Mouse (Mus musculus): ENCODE data around the gene Trabd2b. TPM values are rescaled to one million over a fixed set of nuclear protein-coding genes. Genes with fewer than 3 reads are reported as not detected.

Gene Trabd2b
- total and polyA plus RNA-seq, 2 experiments from 2014 or later, result 0.63 to 0.71 TPM

GRCm38 (mm10) chr4:114593554-114594215, 187.2 kb downstream of the Trabd2b start:
- Histone ChIP-seq H3K27ac (ENCODE audit: low read depth, low read length) (no peak overlapping the region), H3K9ac (no peak overlapping the region), H3K27me3 (ENCODE audit: insufficient read depth, low read length) (no peaks in the 10 kb centered on the region), H3K9me3 (ENCODE audit: low read length) (no peaks in the 10 kb centered on the region), H3K4me3 (ENCODE audit: low read depth, low read length) (no peak overlapping the region), H3K4me1 (ENCODE audit: insufficient read depth) (no peaks in the 10 kb centered on the region), H3K36me3 (ENCODE audit: insufficient read depth) (no peaks in the 10 kb centered on the region), H3K4me2 (ENCODE audit: low read depth) (no peak overlapping the region)
- no peak for TF ChIP-seq CTCF (IDR thresholded peaks at IDR 0.05; ENCODE audit: low read depth)
- ATAC-seq (no peak), DNase-seq (no peak)
- WGBS, result 76% methylated on average over 13 of the region's 13 CpGs

- Histone ChIP-seq H3K4me1 (ENCODE audit: insufficient read depth) (no peaks in the 10 kb centered on the region), H3K9me3 (ENCODE audit: low read length) (no peaks in the 10 kb centered on the region), H3K4me2 (ENCODE audit: low read depth) (no peak overlapping the region), H3K36me3 (ENCODE audit: insufficient read depth) (no peaks in the 10 kb centered on the region), H3K27me3 (ENCODE audit: insufficient read depth, low read length) (no peaks in the 10 kb centered on the region), H3K27ac (ENCODE audit: low read depth, low read length) (no peak overlapping the region), H3K9ac (no peak overlapping the region), H3K4me3 (ENCODE audit: low read depth, low read length) (no peak overlapping the region)
- ATAC-seq (no peak), DNase-seq (no peak)
- no peak for TF ChIP-seq CTCF (IDR thresholded peaks at IDR 0.05; ENCODE audit: low read depth)
- WGBS, result 38% methylated on average over 2 of the region's 2 CpGs
Observed at GRCm38 (mm10) chr4:114595188-114595701, 188.7 kb downstream of the Trabd2b start.

- H3K36me3 ChIP-seq (ENCODE audit: insufficient read depth), result no peaks in the 10 kb centered on the region
- H3K9me3 ChIP-seq (ENCODE audit: low read length), result no peaks in the 10 kb centered on the region
- no peak overlapping the region for H3K4me3 ChIP-seq (ENCODE audit: low read depth, low read length)
- H3K9ac ChIP-seq, result no peak overlapping the region
- no peaks in the 10 kb centered on the region for H3K4me1 ChIP-seq (ENCODE audit: insufficient read depth)
- TF ChIP-seq CTCF (IDR thresholded peaks at IDR 0.05; ENCODE audit: low read depth), result peak; percentile 43
- DNase-seq, result no peak
- H3K4me2 ChIP-seq (ENCODE audit: low read depth), result no peak overlapping the region
- no peaks in the 10 kb centered on the region for H3K27me3 ChIP-seq (ENCODE audit: insufficient read depth, low read length)
- H3K27ac ChIP-seq (ENCODE audit: low read depth, low read length), result no peak overlapping the region
- ATAC-seq, result no peak
Observed at GRCm38 (mm10) chr4:114599121-114599520, 192.6 kb downstream of the Trabd2b start.

GRCm38 (mm10) chr4:114601201-114602009, 194.9 kb downstream of the Trabd2b start:
- ATAC-seq, result 0 out of 2 replicates have a peak, but pooled peaks have one; percentile 32
- H3K4me3 ChIP-seq (ENCODE audit: low read depth, low read length), result no peak overlapping the region
- H3K27me3 ChIP-seq (ENCODE audit: insufficient read depth, low read length), result no peaks in the 10 kb centered on the region
- H3K27ac ChIP-seq (ENCODE audit: low read depth, low read length), result no peak overlapping the region
- DNase-seq, result no peak
- TF ChIP-seq CTCF (IDR thresholded peaks at IDR 0.05; ENCODE audit: low read depth), result no peak
- no peaks in the 10 kb centered on the region for H3K9me3 ChIP-seq (ENCODE audit: low read length)
- H3K9ac ChIP-seq, result no peak overlapping the region
- no peaks in the 10 kb centered on the region for H3K4me1 ChIP-seq (ENCODE audit: insufficient read depth)
- 44% methylated on average over 8 of the region's 8 CpGs for WGBS
- no peak overlapping the region for H3K4me2 ChIP-seq (ENCODE audit: low read depth)
- H3K36me3 ChIP-seq (ENCODE audit: insufficient read depth), result no peaks in the 10 kb centered on the region

GRCm38 (mm10) chr4:114605670-114606069, 199.1 kb downstream of the Trabd2b start:
- Histone ChIP-seq H3K4me1 (ENCODE audit: insufficient read depth) (no peaks in the 10 kb centered on the region), H3K27ac (ENCODE audit: low read depth, low read length) (no peak overlapping the region), H3K36me3 (ENCODE audit: insufficient read depth) (no peaks in the 10 kb centered on the region), H3K9me3 (ENCODE audit: low read length) (no peaks in the 10 kb centered on the region), H3K9ac (no peak overlapping the region), H3K27me3 (ENCODE audit: insufficient read depth, low read length) (no peaks in the 10 kb centered on the region), H3K4me2 (ENCODE audit: low read depth) (no peak overlapping the region), H3K4me3 (ENCODE audit: low read depth, low read length) (no peak overlapping the region)
- no peak for TF ChIP-seq CTCF (IDR thresholded peaks at IDR 0.05; ENCODE audit: low read depth)
- no peak for ATAC-seq
- 83% methylated on average over 3 of the region's 3 CpGs for WGBS
- no peak for DNase-seq

GRCm38 (mm10) chr4:114607873-114608272, 201.3 kb downstream of the Trabd2b start:
- DNase-seq (no peak), ATAC-seq (0 out of 2 replicates have a peak, but pooled peaks have one; percentile 10)
- no peak overlapping the region for H3K4me2 ChIP-seq (ENCODE audit: low read depth)
- no peak overlapping the region for H3K27ac ChIP-seq (ENCODE audit: low read depth, low read length)
- no peaks in the 10 kb centered on the region for H3K4me1 ChIP-seq (ENCODE audit: insufficient read depth)
- H3K9ac ChIP-seq, result no peak overlapping the region
- H3K36me3 ChIP-seq (ENCODE audit: insufficient read depth), result no peaks in the 10 kb centered on the region
- 64% methylated on average over 2 of the region's 2 CpGs for WGBS
- no peak for TF ChIP-seq CTCF (IDR thresholded peaks at IDR 0.05; ENCODE audit: low read depth)
- H3K4me3 ChIP-seq (ENCODE audit: low read depth, low read length), result no peak overlapping the region
- no peaks in the 10 kb centered on the region for H3K9me3 ChIP-seq (ENCODE audit: low read length)
- no peaks in the 10 kb centered on the region for H3K27me3 ChIP-seq (ENCODE audit: insufficient read depth, low read length)

- ATAC-seq (no peak), DNase-seq (no peak)
- WGBS, result 87% methylated on average over 4 of the region's 4 CpGs
- Histone ChIP-seq H3K27ac (ENCODE audit: low read depth, low read length) (no peak overlapping the region), H3K4me3 (ENCODE audit: low read depth, low read length) (no peak overlapping the region), H3K4me2 (ENCODE audit: low read depth) (no peak overlapping the region), H3K27me3 (ENCODE audit: insufficient read depth, low read length) (no peaks in the 10 kb centered on the region), H3K9ac (no peak overlapping the region), H3K36me3 (ENCODE audit: insufficient read depth) (no peaks in the 10 kb centered on the region), H3K9me3 (ENCODE audit: low read length) (no peaks in the 10 kb centered on the region), H3K4me1 (ENCODE audit: insufficient read depth) (no peaks in the 10 kb centered on the region)
- no peak for TF ChIP-seq CTCF (IDR thresholded peaks at IDR 0.05; ENCODE audit: low read depth)
Observed at GRCm38 (mm10) chr4:114609297-114609696, 202.8 kb downstream of the Trabd2b start.

All from forebrain, postnatal 0 days (tissue).